Mouse (Mus musculus) testis, postnatal 10 days (tissue): ENCODE data around the gene Wdr43.

Experiments used
- DNase-seq: peaks from one replicate; pipeline ENCODE4 v3.0.0; 2021; ENCODE audit warnings: low spot score

The Wdr43 gene

GRCm38 (mm10) chr17:71705550-71706480 is 90.1 kb downstream of the Wdr43 start:
- peak; percentile 61 for DNase-seq

- DNase-seq, result no peak
Observed at GRCm38 (mm10) chr17:71707715-71708114, 92.0 kb downstream of the Wdr43 start.
